Mouse (Mus musculus) forebrain, embryonic 15.5 days (tissue): ENCODE measurements around the gene Ndufb6. TPM values are rescaled to one million over a fixed set of nuclear protein-coding genes. Genes with fewer than 3 reads are reported as not detected.
A peak's percentile ranks its signal among the peaks of the same experiment; 100 is the strongest.
"Not testable (repeated sequence)": the region's sequence is repeated elsewhere in the genome, so short reads cannot be mapped to it uniquely, and the experiment has no call there.

Experiments used
- ATAC-seq: fragments of 200-750 bp; cut with Nextera tagmentation; replicated peaks from 2 replicates; pipeline ENCODE4 v1.8.0; 2017; ENCODE audit warnings: mild to moderate bottlenecking, moderate TSS enrichment, moderate library complexity
- H3K27ac ChIP-seq: fragments of 300-500 bp; sonication (generic); replicated peaks from 2 replicates; pipeline ENCODE4 v1.5.1; 2015; ENCODE audit warnings: mild to moderate bottlenecking, inconsistent platforms
- H3K27me3 ChIP-seq: fragments of 300-500 bp; sonication (generic); 2 replicates; pipeline ENCODE4 v1.6.1; 2015; ENCODE audit warnings: inconsistent platforms
- H3K36me3 ChIP-seq: fragments of 300-500 bp; sonication (generic); 2 replicates; pipeline ENCODE4 v1.6.1; 2015; ENCODE audit warnings: mild to moderate bottlenecking, inconsistent platforms
- H3K4me1 ChIP-seq: fragments of 300-500 bp; sonication (generic); 2 replicates; pipeline ENCODE4 v1.6.1; 2015; ENCODE audit warnings: inconsistent platforms
- H3K4me2 ChIP-seq: fragments of 300-500 bp; sonication (generic); replicated peaks from 2 replicates; pipeline ENCODE4 v1.6.1; 2015; ENCODE audit warnings: mild to moderate bottlenecking, inconsistent platforms
- H3K4me3 ChIP-seq: fragments of 300-500 bp; sonication (generic); 2 replicates; pipeline ENCODE4 v1.5.1; 2015; ENCODE audit warnings: mild to moderate bottlenecking, inconsistent platforms
- H3K9ac ChIP-seq: fragments of 300-500 bp; sonication (generic); replicated peaks from 2 replicates; pipeline ENCODE4 v1.6.1; 2015; ENCODE audit warnings: mild to moderate bottlenecking, inconsistent platforms
- H3K9me3 ChIP-seq: fragments of 300-500 bp; sonication (generic); 2 replicates; pipeline ENCODE4 v1.6.1; 2016; ENCODE audit warnings: inconsistent platforms
- WGBS: fragments of 180-500 bp; shearing (Covaris S2); methylation state at CpG from one replicate; pipeline ENCODE4 v1.1.7; 2015; ENCODE audit warnings: mixed read lengths; 5-methylcytosine and 5-hydroxymethylcytosine counted together
- polyA plus RNA-seq: library from polyadenylated mRNA; unstranded; fragments of >200 nt; fragmentation: Nextera tagmentation; extraction: Ambion mirVana; gene quantifications from 2 replicates; pipeline ENCODE4 v1.2.1, GENCODE M21; 2015

The Ndufb6 gene
- 286 and 305 TPM in 2 replicates for polyA plus RNA-seq

GRCm38 (mm10) chr4:40279276-40279900 is at the start of gene Ndufb6:
Gene Ndufb6, minus strand, starts transcription at chr4:40279421.
- no peaks in the 10 kb centered on the region for H3K27me3 ChIP-seq
- H3K4me1 ChIP-seq = peaks cover 16% of the 10 kb centered on the region
- H3K4me3 ChIP-seq = peak within 1 kb of the TSS; percentile 81
- H3K4me2 ChIP-seq = peak within 1 kb of the TSS; percentile 88
- peak within 1 kb of the TSS; percentile 35 for H3K27ac ChIP-seq
- ATAC-seq = peak; percentile 97
- WGBS = under 1% methylated on average over 36 of the region's 36 CpGs
- H3K36me3 ChIP-seq = peaks cover 17% of the 10 kb centered on the region
- H3K9me3 ChIP-seq = no peaks in the 10 kb centered on the region
- peak within 1 kb of the TSS; percentile 82 for H3K9ac ChIP-seq

- H3K27ac ChIP-seq = no peak overlapping the region
- WGBS = 84% methylated on average over 3 of the region's 3 CpGs
- no peaks in the 10 kb centered on the region for H3K4me1 ChIP-seq
- H3K4me2 ChIP-seq = no peak overlapping the region
- H3K9ac ChIP-seq = no peak overlapping the region
- ATAC-seq = no peak
- H3K4me3 ChIP-seq = no peak overlapping the region
- H3K9me3 ChIP-seq = no peaks in the 10 kb centered on the region
- no peaks in the 10 kb centered on the region for H3K36me3 ChIP-seq
- no peaks in the 10 kb centered on the region for H3K27me3 ChIP-seq
These were observed 47.9 kb upstream of the Ndufb6 start for GRCm38 (mm10) chr4:40327161-40327560.

- Histone ChIP-seq H3K4me2 (no peak overlapping the region), H3K9me3 (no peaks in the 10 kb centered on the region), H3K9ac (no peak overlapping the region), H3K4me3 (no peak overlapping the region), H3K27me3 (no peaks in the 10 kb centered on the region), H3K36me3 (no peaks in the 10 kb centered on the region), H3K27ac (no peak overlapping the region), H3K4me1 (no peaks in the 10 kb centered on the region)
- no peak for ATAC-seq
- 85% methylated on average over 7 of the region's 7 CpGs for WGBS
These were observed 45.4 kb upstream of the Ndufb6 start for GRCm38 (mm10) chr4:40324620-40325019.

GRCm38 (mm10) chr4:40317404-40317803 is 38.2 kb upstream of the Ndufb6 start:
- WGBS = 77% methylated on average over 3 of the region's 3 CpGs
- Histone ChIP-seq H3K27ac (no peak overlapping the region), H3K36me3 (no peaks in the 10 kb centered on the region), H3K9ac (no peak overlapping the region), H3K4me2 (no peak overlapping the region), H3K4me3 (no peak overlapping the region), H3K4me1 (no peaks in the 10 kb centered on the region), H3K27me3 (no peaks in the 10 kb centered on the region), H3K9me3 (no peaks in the 10 kb centered on the region)
- ATAC-seq = no peak

GRCm38 (mm10) chr4:40313026-40313425 is 33.8 kb upstream of the Ndufb6 start:
- Histone ChIP-seq H3K4me1 (no peaks in the 10 kb centered on the region), H3K9ac (no peak overlapping the region), H3K4me2 (no peak overlapping the region), H3K27me3 (no peaks in the 10 kb centered on the region), H3K36me3 (no peaks in the 10 kb centered on the region), H3K9me3 (no peaks in the 10 kb centered on the region), H3K4me3 (no peak overlapping the region), H3K27ac (no peak overlapping the region)
- no peak for ATAC-seq
- 84% methylated on average over 6 of the region's 6 CpGs for WGBS

GRCm38 (mm10) chr4:40312213-40312612 is 33.0 kb upstream of the Ndufb6 start:
- no peaks in the 10 kb centered on the region for H3K4me1 ChIP-seq
- ATAC-seq = no peak
- 90% methylated on average over 1 of the region's 1 CpGs for WGBS
- no peaks in the 10 kb centered on the region for H3K27me3 ChIP-seq
- no peak overlapping the region for H3K27ac ChIP-seq
- no peak overlapping the region for H3K9ac ChIP-seq
- H3K4me2 ChIP-seq = no peak overlapping the region
- H3K4me3 ChIP-seq = no peak overlapping the region
- H3K36me3 ChIP-seq = no peaks in the 10 kb centered on the region
- no peaks in the 10 kb centered on the region for H3K9me3 ChIP-seq

GRCm38 (mm10) chr4:40310796-40311383 is 31.7 kb upstream of the Ndufb6 start:
- H3K27ac ChIP-seq = no peak overlapping the region
- no peaks in the 10 kb centered on the region for H3K27me3 ChIP-seq
- no peak overlapping the region for H3K9ac ChIP-seq
- no peaks in the 10 kb centered on the region for H3K36me3 ChIP-seq
- H3K9me3 ChIP-seq = no peaks in the 10 kb centered on the region
- 86% methylated on average over 11 of the region's 11 CpGs for WGBS
- H3K4me3 ChIP-seq = no peak overlapping the region
- H3K4me2 ChIP-seq = no peak overlapping the region
- no peaks in the 10 kb centered on the region for H3K4me1 ChIP-seq
- no peak for ATAC-seq

- Histone ChIP-seq H3K4me3 (no peak overlapping the region), H3K4me1 (no peaks in the 10 kb centered on the region), H3K36me3 (no peaks in the 10 kb centered on the region), H3K4me2 (no peak overlapping the region), H3K9ac (no peak overlapping the region), H3K27ac (no peak overlapping the region), H3K9me3 (no peaks in the 10 kb centered on the region), H3K27me3 (no peaks in the 10 kb centered on the region)
- no peak for ATAC-seq
These were observed 30.5 kb upstream of the Ndufb6 start for GRCm38 (mm10) chr4:40309682-40310081.

GRCm38 (mm10) chr4:40302445-40303125 is 23.4 kb upstream of the Ndufb6 start:
- ATAC-seq = no peak
- Histone ChIP-seq H3K9ac (no peak overlapping the region), H3K4me2 (no peak overlapping the region), H3K9me3 (no peaks in the 10 kb centered on the region), H3K27me3 (no peaks in the 10 kb centered on the region), H3K4me3 (no peak overlapping the region), H3K4me1 (0 out of 2 replicates have a peak, but pooled peaks cover 3% of the 10 kb centered on the region), H3K27ac (no peak overlapping the region), H3K36me3 (no peaks in the 10 kb centered on the region)
- 86% methylated on average over 10 of the region's 10 CpGs for WGBS

- no peaks in the 10 kb centered on the region for H3K9me3 ChIP-seq
- H3K4me2 ChIP-seq = peak overlapping the region; percentile 18
- H3K9ac ChIP-seq = no peak overlapping the region
- H3K27me3 ChIP-seq = no peaks in the 10 kb centered on the region
- no peaks in the 10 kb centered on the region for H3K36me3 ChIP-seq
- 13% methylated on average over 16 of the region's 16 CpGs for WGBS
- peak overlapping the region; percentile 13; the same call in 1 of the 2 replicates for H3K4me3 ChIP-seq
- 0 out of 2 replicates have a peak, but pooled peaks cover 3% of the 10 kb centered on the region for H3K4me1 ChIP-seq
- H3K27ac ChIP-seq = no peak overlapping the region
- ATAC-seq = peak; percentile 93
These were observed 22.0 kb upstream of the Ndufb6 start for GRCm38 (mm10) chr4:40301076-40301789.

- no peak for ATAC-seq
- H3K9me3 ChIP-seq = no peaks in the 10 kb centered on the region
- H3K27me3 ChIP-seq = no peaks in the 10 kb centered on the region
- no peaks in the 10 kb centered on the region for H3K36me3 ChIP-seq
- no peak overlapping the region for H3K27ac ChIP-seq
- no peak overlapping the region for H3K4me2 ChIP-seq
- 0 out of 2 replicates have a peak, but pooled peaks cover 3% of the 10 kb centered on the region for H3K4me1 ChIP-seq
- WGBS = 76% methylated on average over 5 of the region's 5 CpGs
- no peak overlapping the region for H3K9ac ChIP-seq
- H3K4me3 ChIP-seq = no peak overlapping the region
These were observed 19.9 kb upstream of the Ndufb6 start for GRCm38 (mm10) chr4:40299169-40299568.

- H3K9ac ChIP-seq, H3K36me3 ChIP-seq, H3K27me3 ChIP-seq, H3K4me3 ChIP-seq, H3K9me3 ChIP-seq, H3K4me1 ChIP-seq, ATAC-seq, H3K4me2 ChIP-seq, H3K27ac ChIP-seq: not testable (repeated sequence)
- WGBS = 93% methylated on average over 11 of the region's 11 CpGs
These were observed 12.3 kb upstream of the Ndufb6 start for GRCm38 (mm10) chr4:40291511-40291910.
